In genomic region chr13:104520461-104520860, GRCm38 (mm10) we compare ENCODE assay signal across 22 mouse cellular contexts.
DNase-seq lines count a peak whose midpoint lies in the region; ATAC-seq and TF ChIP-seq lines count a peak whose summit lies in the region.
"Had no signal": no experiment of that assay in that cellular context is flagged by ENCODE, and none has a peak within 500 bp of the region (broad histone marks: within the 10 kb centered on the region; RNA-seq: fewer than 3 reads in every experiment).

No protein-coding gene starts in this region.

- no peak for TF ChIP-seq POLR2A in heart, adult 2 months (IDR thresholded peaks at IDR 0.05; ENCODE audit: insufficient read depth, low read depth, low read length)

- no peak overlapping the region for H3K4me2 ChIP-seq in hindbrain, embryonic 13.5 days
- H3K4me2 ChIP-seq in hindbrain, embryonic 11.5 days (replicated peaks; ENCODE audit: low read depth, low read length): no peak overlapping the region
- H3K4me2 ChIP-seq: embryonic facial prominence, embryonic 12.5 days; forebrain, embryonic 12.5 days had no signal

- no peak for TF ChIP-seq EP300 in heart, adult 2 months (IDR thresholded peaks at IDR 0.05; ENCODE audit: insufficient read depth, low read depth, low read length)

- 87% methylated on average over 3 of the region's 3 CpGs for WGBS in hindbrain, embryonic 13.5 days
- 79% methylated on average over 3 of the region's 3 CpGs for WGBS in hindbrain, embryonic 11.5 days
- WGBS in heart, adult 2 months: 65% methylated on average over 3 of the region's 3 CpGs

- no peak overlapping the region for H3K9ac ChIP-seq in hindbrain, embryonic 13.5 days
- H3K9ac ChIP-seq in hindbrain, embryonic 11.5 days (ENCODE audit: low read depth, low read length): no peak overlapping the region
- H3K9ac ChIP-seq in heart, adult 2 months (ENCODE audit: low read depth, low read length): no peak overlapping the region
- H3K9ac ChIP-seq: embryonic facial prominence, embryonic 12.5 days; forebrain, embryonic 12.5 days had no signal

- ATAC-seq in hindbrain, embryonic 13.5 days (ENCODE audit: low FRiP score): no peak
- no peak for ATAC-seq in hindbrain, embryonic 11.5 days (ENCODE audit: low FRiP score)
- ATAC-seq: forebrain, embryonic 16.5 days had no signal

- peak overlapping the region; percentile 97; the same call in 1 of the 2 replicates for H3K27ac ChIP-seq in hindbrain, embryonic 13.5 days
- no peak overlapping the region for H3K27ac ChIP-seq in hindbrain, embryonic 11.5 days (ENCODE audit: low read depth, low read length)
- H3K27ac ChIP-seq in heart, adult 2 months: no peak overlapping the region
- H3K27ac ChIP-seq: embryonic facial prominence, embryonic 12.5 days; forebrain, embryonic 12.5 days; gastrocnemius, adult 2 months; heart, embryonic 10.5 days; kidney, postnatal 0 days had no signal

- intact Hi-C loops in heart, adult 2 months (cut with DNase I): no loop called here

- TF ChIP-seq CTCF in heart, adult 2 months (IDR thresholded peaks at IDR 0.05): no peak

- no peaks in the 10 kb centered on the region for H3K36me3 ChIP-seq in hindbrain, embryonic 13.5 days
- H3K36me3 ChIP-seq in hindbrain, embryonic 11.5 days (ENCODE audit: control insufficient read depth, insufficient read depth, low read length): no peaks in the 10 kb centered on the region
- H3K36me3 ChIP-seq in heart, adult 2 months (ENCODE audit: control insufficient read depth, insufficient read depth, low read length): no peaks in the 10 kb centered on the region
- H3K36me3 ChIP-seq: embryonic facial prominence, embryonic 12.5 days; forebrain, embryonic 12.5 days; heart, embryonic 10.5 days had no signal

- no peak for DNase-seq in hindbrain, embryonic 11.5 days (ENCODE audit: low spot score)
- DNase-seq in 3134 (ENCODE audit: extremely low read depth, insufficient read length, low spot score) (peak; percentile 32), 416B (ENCODE audit: low read depth) (peak; percentile 18), NIH3T3 (ENCODE audit: low read depth) (peak; percentile 54)
- DNase-seq in heart, adult 2 months: no peak
- DNase-seq in cerebellum, postnatal 4 days (ENCODE audit: low spot score in 2 of 2): no peak
- no peak for DNase-seq in cerebellum, postnatal 36 days
- DNase-seq: adrenal gland, postnatal 14 days; cerebellum, adult 18-20 months; cerebellum, postnatal 10 days; gastrocnemius, adult 2 months; gastrocnemius, postnatal 25 days; heart, postnatal 10 days; kidney, adult 11 months; kidney, adult 9 months had no signal

- H3K9me3 ChIP-seq in hindbrain, embryonic 13.5 days: 0 out of 2 replicates have a peak, but pooled peaks cover 4% of the 10 kb centered on the region
- no peaks in the 10 kb centered on the region for H3K9me3 ChIP-seq in hindbrain, embryonic 11.5 days (ENCODE audit: control insufficient read depth, low read length)
- H3K9me3 ChIP-seq: embryonic facial prominence, embryonic 12.5 days; forebrain, embryonic 12.5 days; heart, embryonic 10.5 days had no signal

- peaks cover 19% of the 10 kb centered on the region for H3K4me1 ChIP-seq in hindbrain, embryonic 13.5 days (replicated peaks)
- H3K4me1 ChIP-seq in hindbrain, embryonic 11.5 days (replicated peaks; ENCODE audit: control insufficient read depth, insufficient read depth, low read length): no peaks in the 10 kb centered on the region
- H3K4me1 ChIP-seq in heart, adult 2 months (ENCODE audit: control insufficient read depth, insufficient read depth, low read length): no peaks in the 10 kb centered on the region

- H3K4me3 ChIP-seq in hindbrain, embryonic 13.5 days: no peak overlapping the region
- H3K4me3 ChIP-seq in hindbrain, embryonic 11.5 days (ENCODE audit: low read depth, low read length): no peak overlapping the region
- H3K4me3 ChIP-seq in heart, adult 2 months: no peak overlapping the region
- H3K4me3 ChIP-seq: embryonic facial prominence, embryonic 12.5 days; forebrain, embryonic 12.5 days; gastrocnemius, adult 2 months; heart, embryonic 10.5 days had no signal

- H3K27me3 ChIP-seq in hindbrain, embryonic 13.5 days: no peaks in the 10 kb centered on the region
- no peaks in the 10 kb centered on the region for H3K27me3 ChIP-seq in hindbrain, embryonic 11.5 days (ENCODE audit: control insufficient read depth, insufficient read depth, low read length)
- no peaks in the 10 kb centered on the region for H3K27me3 ChIP-seq in heart, adult 2 months (ENCODE audit: control insufficient read depth, insufficient read depth, low read length)
- H3K27me3 ChIP-seq: CH12.LX; embryonic facial prominence, embryonic 12.5 days; forebrain, embryonic 12.5 days had no signal

- H3K79me2 ChIP-seq in heart, adult 2 months (replicated peaks; ENCODE audit: control insufficient read depth, insufficient read depth, low read length): no peaks in the 10 kb centered on the region

Comparison
In these comparisons a context has a peak if more than half of its experiments do, and no peak if none do; other contexts are left out.
1. DNase-seq: peak in 3134 (single experiment), 416B (single experiment) and NIH3T3 (single experiment); none in hindbrain, embryonic 11.5 days (single experiment), heart, adult 2 months (0 of 2), cerebellum, postnatal 4 days (0 of 2) and cerebellum, postnatal 36 days (0 of 2).